Mouse (Mus musculus): ENCODE data around the gene Acsf2.
"Not testable (repeated sequence)": the region's sequence is repeated elsewhere in the genome, so short reads cannot be mapped to it uniquely, and the experiment has no call there.

Gene Acsf2

DNA sequence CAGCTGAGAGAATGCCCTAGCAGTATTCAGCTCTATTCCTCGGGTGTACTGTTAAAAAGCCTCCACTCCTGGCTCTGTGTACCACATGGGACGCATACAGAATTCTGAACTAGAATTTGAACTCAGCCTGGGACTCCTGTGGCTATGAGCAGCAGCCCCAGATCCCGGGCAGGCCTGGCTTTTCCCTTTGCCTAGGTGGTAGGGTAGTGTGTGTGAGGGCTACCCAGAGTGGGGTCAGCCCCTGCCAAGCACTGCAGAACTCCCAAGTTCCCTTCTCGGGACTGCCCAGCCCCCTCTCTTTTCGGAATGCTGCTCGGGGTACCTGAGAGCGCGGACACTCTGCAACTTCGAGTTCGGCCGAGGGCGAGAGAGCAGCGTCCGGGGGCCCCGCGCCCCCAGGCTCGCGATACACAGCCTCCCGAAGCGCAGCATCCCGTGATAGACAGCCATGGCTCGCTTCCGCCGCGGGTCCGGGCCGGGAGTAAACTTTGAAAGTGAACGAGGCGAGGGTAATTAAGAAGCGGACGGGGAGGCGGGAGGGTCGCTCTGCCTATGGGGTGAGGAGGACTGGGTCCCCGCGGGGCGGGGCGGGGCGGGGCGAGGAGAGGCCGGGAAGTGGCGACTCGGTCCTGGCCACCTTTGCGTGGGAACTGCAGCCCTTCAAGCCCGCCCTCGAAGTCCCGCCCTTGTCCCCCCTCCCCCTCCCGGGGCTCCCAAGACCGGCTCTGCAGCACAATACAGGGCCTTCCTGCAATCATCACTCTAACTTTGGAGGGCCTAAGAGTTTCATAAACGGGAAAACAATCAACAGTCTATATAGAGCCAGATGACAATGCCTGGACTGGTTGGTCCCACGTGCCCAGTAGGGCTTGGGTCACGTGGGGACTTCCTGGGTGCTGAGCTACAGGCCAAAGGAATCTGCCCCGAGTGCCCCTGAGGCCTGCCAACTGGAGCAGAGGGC lies at the start of gene Acsf2:
Acsf2 (minus strand) TSS at position 551 of the 961 bp plus-strand sequence.
- peak; percentile 53 to 54 for DNase-seq (ENCODE audit: low spot score in 2 of 2)

DNA sequence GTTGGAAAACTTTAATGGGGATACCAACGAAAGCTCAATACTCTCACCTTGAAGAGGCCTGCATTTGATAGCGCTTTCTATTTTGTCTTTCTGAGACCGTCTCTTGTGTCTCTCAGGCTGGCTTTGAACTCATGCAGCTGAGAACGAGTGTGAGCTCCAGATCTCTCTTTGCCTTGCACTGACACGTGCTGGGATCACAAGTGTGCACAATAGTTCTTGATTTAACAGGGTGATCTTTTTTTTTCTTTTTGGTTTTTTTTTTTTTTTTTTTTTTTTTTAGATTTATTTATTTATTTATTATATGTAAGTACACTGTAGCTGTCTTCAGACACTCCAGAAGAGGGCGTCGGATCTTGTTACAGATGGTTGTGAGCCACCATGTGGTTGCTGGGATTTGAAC lies 49.6 kb upstream of the Acsf2 start:
- DNase-seq (ENCODE audit: low spot score in 2 of 2), result not testable (repeated sequence)

DNA sequence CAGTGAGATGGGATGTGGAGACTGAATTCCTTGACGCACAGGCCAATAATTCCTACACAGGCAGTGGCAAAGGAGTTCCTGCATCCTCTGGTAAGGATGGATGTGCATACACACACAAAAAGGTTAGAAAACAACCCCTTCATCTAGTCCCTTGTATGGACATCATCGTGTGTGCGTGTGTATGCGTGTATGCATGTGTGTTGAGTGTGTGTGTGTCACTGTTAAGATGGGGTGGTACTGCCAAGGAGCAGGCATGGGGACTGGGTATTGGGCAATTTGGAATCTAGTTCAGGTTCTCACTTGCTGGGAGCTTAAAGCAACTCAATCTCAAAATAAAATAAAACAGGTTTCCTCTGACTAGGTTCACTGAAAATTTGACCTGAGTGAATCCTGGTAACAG lies 44.8 kb upstream of the Acsf2 start:
- DNase-seq (ENCODE audit: low spot score in 2 of 2), result no peak

DNA sequence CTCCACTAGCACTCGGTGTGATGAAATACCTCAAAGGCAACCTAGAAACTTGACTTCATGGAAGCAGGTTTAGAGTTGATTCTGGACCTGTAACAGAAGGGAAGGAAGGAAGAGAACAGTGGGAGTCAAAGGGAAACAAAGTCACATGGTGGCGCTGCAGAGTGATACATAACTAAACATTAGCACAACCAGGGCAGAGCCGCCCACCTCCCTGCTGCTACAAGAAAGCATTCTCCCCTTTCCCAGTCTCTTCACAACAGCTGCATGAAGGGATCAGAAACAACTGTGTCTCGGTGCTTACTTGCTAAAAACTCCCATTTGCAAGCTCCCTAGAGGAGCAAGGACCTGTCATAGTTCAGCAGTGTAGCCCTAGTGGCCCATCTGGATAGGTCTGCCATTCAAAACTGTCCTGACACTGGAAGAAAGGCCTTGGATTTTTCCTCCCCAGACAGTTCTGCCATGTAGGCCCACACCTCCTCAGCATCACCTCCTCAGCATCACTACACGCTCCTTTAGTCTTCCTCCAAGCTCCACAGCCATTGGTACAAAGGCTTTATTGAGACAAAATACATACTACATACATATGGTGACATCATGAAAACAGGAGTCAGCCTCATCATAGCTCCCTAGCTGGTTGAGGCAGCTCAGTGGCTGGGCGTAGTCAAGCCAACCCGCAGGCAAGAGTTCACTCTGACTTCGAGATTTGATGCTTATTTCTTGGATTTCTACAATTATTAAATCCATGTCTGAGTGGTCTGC lies 43.0 kb upstream of the Acsf2 start:
- no peak for DNase-seq (ENCODE audit: low spot score in 2 of 2)

DNA sequence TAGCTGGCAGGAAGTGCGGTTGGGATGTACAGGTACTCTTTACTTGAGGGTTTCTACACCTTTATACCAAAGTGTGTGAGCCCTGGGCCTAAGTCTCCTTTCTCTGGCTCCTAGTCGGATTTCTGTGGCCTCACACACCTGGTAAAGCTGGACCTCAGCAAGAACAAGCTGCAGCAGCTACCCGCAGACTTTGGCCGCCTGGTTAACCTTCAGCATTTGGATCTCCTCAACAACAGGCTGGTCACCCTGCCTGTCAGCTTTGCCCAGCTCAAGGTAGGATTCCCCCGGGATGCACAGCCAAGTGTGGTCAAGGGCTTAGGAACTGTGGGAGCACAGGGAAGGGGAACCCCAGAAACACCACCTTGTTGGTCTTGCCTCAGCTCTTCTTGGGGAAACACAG lies 32.8 kb upstream of the Acsf2 start:
- no peak for DNase-seq (ENCODE audit: low spot score in 2 of 2)

DNA sequence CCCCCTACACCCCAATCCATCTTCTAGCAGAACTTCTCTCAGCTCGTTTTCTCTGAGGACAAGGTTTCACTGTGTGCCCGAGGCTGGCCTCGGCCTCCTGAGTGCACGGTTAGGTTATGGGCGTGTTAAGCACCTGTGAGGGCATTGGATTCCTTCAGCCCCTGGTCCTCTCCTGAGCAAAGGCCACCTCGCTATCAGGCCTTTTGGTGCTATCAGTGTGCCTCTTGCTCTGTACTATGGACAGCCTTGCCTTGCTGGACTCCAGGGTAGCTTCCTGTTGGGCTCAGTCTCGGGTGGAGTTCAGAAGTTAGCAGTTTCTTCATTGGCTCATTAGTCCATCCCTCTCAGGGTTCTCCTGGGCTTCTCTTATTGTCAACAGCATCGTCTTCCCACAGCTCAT lies 31.3 kb upstream of the Acsf2 start:
- DNase-seq (ENCODE audit: low spot score in 2 of 2), result no peak

DNA sequence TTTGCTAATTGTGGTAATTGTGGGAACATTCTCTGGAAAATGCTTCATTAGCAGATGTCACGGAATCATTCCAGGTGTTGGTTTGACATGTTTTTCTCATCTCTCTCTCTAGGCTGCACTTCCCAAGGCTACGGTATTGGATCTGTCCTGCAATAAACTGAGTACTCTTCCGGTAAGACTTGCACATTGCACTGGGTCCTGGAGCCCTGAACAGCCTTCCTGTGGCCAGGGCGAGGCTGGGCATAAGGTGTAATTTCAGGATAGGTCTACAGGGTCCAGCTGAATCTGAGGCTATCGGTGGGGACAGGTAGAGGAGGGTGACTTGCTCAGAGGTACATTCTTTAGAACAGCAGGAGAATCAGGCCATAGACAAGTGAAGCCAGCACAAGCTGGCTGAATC lies 30.3 kb upstream of the Acsf2 start:
- DNase-seq (ENCODE audit: low spot score in 2 of 2), result no peak

DNA sequence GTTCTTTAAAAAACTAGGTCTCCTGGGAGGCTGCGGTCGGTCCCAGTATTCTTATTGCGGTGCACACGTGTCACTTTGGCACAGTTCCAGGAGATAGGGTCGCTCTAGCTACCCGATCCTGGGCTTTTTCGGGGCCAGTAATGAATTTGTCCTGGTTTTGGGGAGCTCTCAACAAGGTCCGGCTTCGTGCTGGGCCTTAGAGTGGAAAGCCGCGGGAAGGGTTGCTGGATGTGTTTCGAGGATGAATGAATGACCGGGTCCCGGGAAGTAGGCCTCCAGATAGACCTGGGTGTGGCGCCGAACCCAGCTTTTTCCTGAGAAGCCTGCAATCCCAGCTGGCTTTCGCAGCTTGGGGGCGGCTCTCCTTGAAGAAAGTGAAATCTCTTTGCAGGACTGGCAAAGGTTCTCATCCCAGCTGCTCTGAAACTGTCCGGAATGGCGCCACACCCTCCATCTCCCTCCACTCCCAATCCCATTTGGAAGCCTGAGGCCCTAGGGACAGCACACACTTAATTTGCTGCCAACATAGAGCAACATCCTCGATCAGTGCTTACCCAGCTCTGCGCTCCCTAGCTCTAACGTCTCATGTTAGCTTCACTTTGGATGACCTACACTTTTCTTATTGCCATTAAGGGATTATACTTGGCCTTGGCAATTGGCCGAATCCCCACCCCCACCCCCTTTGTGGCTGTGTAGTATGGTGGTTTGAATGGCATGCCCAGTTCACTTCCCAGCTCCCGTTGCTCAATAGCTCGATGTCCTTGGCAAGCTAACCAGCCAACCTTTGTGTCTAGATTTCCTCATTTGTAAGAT lies 28.7 kb upstream of the Acsf2 start:
- DNase-seq (ENCODE audit: low spot score in 2 of 2), result no peak

DNA sequence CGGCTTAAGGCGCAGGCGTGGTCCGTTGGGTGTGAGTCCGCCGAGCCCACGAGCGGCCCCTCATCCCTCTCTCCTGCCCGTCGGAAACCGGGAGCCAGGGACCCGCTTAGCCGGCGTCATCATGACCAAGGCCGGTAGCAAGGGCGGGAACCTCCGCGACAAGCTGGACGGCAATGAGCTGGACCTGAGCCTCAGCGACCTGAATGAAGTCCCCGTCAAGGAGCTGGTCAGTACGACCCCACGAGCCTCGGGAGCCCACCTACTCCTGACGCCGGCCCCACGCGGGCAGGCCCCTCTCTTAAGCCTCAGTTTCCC lies 28.2 kb upstream of the Acsf2 start:
- DNase-seq (ENCODE audit: low spot score in 2 of 2), result no peak

DNA sequence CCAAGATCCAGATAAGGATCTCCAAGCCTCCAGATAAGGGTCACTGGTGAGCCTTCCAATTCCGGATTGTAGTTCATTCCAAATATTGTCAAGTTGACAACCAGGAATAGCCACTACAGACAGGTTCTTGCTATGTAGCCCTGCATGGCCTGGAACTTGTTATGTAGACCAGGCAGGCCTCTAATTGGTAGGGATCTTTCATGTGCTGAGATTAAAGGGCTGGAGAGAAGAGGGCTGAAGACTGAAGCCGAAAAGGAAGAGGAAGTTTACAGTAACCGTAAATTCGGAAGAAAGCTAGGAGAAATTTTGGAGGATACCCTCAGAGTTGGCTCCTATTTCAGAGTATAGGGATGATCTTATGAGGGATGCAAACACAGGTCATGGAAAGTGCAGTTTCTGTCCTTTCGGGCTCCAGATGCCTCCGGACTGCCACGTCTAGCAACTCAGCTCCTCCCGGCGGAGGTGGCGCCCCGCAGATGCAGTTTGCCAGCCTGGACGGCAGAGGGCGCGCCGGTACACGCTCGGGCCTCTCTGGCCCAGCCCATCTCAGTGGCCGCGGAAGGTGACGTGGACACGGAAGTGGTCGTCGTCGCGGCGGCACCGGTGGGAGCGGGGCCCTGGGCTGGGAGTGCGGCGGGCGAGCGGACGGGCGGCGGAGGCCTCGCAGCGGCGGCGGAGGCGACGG lies 27.7 kb upstream of the Acsf2 start, which contains the start of gene Lrrc59:
Lrrc59 (plus strand) TSS at position 569 of the 685 bp plus-strand sequence.
- peak; percentile 90 to 96 for DNase-seq (ENCODE audit: low spot score in 2 of 2)

DNA sequence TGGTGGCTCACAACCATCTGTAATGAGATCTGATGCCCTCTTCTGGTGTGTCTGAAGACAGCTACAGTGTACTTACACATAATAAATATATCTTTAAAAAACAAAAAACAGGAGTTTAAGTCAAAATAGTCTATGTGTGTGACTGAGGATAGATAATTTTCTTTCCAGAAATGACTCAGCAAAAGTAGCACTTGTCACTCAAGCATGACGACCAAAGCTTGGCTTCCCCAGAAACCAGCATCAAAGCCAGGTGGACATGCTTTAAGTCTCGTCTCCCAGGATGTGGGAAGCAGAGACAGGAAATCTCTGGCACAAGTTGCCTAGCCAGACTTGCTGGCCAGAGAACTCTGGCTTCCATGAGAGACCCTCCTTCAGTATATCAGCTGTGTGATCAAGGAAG lies 20.5 kb upstream of the Acsf2 start:
- no peak for DNase-seq (ENCODE audit: low spot score in 2 of 2)

DNA sequence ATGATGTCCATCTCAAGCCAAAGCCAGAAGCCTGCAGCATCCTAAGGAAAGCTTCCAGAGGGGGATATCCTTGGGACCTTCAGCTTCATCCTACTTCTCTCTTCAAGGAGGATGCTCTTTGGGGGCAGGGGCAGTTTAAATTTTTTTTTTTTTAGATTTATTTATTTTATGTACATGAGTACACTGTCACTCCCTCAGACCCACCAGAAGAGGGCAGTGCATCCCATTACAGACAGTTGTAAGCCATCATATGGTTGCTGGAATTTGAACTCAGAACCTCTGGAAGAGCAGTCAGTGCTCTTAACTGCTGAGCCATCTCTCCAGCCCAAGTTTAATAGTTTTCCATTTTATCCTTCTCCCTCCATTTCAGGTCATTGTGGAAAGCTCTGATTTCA lies 19.8 kb upstream of the Acsf2 start:
- DNase-seq (ENCODE audit: low spot score in 2 of 2), result no peak

DNA sequence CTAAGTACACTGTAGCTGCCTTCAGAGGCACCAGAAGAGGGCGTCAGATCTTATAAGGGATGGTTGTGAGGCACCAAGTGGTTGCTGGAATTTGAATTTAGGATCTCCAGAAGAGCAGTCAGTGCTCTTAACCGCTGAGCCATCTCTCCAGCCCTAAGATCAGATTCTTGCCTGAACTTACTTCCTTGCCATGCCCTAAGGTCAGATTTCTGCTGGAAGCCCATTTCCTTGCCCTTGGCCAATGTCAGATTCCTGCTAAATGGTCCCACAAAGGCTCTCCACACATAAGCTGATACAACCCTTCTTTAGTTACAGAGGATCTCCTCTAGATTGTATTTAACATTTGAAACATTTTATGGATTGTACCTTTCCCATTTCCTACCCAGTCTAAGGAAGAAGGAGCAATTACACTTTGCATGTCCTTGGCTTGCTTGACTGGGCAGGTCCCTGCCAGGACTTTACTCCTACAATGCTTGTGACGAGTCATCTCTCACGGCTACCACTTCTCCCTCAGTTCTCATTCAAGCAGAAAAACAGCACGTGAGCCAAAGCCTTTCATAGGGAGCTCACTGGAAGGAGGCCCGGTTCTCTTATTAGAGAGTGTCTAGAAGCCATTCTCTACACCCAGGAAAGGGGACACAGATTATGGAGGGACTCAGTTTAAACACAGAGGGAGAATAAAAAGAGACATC lies 19.2 kb upstream of the Acsf2 start:
- no peak for DNase-seq (ENCODE audit: low spot score in 2 of 2)

DNA sequence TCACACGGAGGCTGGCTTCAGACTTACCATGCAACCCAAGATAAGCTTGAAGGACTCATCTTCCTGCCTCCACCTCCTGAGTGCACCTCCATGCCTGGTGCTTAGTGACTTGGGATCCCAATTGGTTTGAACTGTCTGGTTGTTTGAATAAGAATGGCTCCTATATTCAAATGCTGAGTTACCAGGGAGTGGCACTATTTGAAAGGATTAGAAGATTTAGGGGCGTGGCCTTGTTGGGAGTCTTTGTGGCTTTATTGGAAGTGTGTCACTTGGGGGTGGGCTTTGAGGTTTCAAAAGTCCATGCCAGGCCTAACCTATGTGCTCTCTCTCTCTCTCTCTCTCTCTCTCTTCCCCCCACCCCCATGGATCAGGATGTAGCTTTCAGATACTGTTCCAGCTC lies 16.0 kb upstream of the Acsf2 start:
- DNase-seq (ENCODE audit: low spot score in 2 of 2), result no peak

DNA sequence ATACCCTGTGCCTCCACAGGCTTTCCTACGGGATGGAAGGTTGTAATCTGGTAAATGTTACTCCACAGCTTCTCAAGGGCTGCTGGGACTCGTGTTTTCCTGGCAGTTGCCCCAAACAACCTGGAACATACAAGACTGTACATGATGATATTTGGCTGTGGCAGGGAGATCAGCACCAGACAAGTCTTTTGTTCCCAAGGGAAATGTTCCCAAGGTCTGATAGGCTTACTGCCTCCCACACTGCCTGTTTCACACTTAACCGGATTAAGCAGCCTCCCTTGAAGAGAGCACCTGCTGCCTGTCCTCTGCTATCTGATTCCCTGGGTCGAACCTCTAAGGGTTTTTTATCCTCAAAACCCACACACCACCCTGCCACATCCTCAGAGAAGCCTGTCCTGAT lies 13.8 kb upstream of the Acsf2 start:
- DNase-seq (ENCODE audit: low spot score in 2 of 2), result no peak

DNA sequence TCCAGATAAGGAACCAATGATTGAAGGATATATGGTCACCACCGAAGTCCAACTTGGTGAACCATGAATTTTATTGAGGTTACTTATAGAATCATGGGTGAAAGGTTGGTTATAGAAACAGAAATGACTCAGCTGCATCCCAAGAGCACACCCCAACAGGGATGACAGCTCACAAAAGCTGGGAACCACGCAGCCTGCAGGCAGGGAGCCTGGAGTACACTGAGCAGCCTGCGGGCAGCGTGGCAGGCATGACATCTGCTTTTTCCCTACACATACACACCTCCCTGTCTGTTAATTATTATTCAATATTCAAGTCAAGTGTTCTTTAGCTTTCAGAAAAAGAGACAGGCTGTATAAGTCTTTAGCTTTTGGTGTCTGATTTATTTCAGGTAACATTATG lies 12.9 kb upstream of the Acsf2 start:
- DNase-seq (ENCODE audit: low spot score in 2 of 2), result no peak

DNA sequence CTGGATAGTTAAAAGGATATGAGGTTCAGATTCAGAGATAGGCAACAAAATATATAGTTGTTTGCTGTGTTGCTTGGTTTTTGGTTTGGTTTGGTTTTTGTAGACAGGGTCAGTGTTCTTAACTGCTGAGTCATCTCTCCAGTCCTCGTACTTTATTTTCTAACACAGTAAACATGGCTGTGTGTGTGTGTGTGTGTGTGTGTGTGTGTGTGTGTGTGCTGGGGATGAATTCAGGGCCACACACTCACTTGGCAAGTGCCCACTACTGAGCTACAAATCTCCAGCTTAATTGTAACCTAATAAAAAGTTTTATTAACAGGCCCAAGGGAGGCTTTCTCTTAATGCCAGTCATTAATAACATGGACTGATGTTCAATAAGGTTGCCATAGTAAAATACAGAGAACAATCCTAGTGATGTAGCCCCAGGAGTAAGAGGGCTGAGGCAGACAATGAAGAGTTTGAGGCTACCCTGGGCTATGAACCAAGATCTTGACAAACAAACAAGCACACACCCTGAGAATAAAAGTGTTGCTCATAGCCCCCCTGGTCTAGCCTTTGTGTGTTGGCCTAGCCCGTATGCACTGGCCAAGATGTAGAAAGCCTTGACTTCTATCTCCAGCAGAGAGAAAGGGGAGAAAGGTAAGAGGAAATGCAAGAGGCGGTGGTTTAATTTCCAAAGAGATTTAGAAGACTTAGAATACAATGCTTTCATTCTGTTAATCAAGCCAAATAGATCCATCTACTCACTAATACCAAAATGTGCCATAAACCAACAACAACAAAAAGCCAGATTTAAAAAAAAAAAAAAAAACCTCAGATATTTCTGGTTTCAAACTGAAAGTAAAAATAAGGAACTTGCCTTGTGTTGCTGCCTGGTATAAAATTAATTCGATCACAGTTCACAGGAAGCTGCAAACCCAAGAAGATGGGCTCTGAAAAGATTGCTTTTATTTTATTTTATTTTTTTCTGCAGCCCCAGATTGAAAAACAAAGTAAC lies 9.4 kb upstream of the Acsf2 start:
- DNase-seq (ENCODE audit: low spot score in 2 of 2), result no peak

DNA sequence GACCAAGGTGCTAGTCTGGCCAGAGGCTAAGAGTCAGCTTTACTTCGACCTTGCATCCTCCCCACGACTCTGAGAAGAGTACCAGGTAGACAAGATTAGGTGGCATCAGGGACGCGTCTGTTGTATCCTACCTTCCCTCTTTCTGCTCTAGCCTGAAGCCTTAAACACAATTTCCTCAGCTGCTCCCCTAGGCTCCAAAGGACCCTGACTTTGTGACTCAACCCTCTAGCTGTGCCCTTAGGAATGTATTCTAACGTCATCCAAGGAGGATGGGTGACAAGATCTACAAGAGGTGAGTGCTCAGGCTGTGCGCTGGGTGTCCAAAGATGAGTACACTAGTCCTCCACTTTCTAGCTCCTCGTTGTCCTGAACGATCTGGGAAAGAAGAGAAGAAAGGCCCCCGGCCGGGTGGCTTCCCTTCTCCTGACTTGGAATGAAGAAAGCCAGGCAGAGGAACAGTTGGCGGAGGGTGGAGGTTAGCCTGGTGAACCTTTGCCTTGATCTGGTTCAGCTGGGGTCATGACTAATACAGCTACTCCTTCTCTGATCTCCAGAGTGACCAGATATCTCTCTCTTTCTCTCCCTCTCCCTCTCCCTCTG lies 785 bp upstream of the Acsf2 start:
- DNase-seq (ENCODE audit: low spot score in 2 of 2), result no peak

DNA sequence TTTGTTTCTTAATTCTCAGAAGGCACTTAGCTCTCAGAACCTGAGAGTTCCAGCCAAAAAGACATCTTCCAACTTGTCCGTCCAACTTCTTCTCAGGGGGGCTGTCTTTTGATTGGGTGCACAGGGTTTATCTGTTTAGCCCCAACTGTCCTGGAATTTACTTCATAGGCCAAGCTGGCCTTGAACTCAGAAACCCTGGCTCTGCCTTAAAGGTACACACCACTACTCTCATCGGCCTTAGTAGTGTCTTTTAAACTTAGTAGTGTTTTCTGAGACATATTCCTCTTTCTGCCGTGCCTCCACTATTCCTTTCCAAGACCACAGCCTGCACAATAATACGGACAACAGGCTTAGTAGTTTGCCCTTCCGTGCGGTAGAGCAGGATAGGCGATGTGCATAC lies 1.2 kb downstream of the Acsf2 start:
- DNase-seq (ENCODE audit: low spot score in 2 of 2), result no peak

All from spleen, postnatal 14 days (tissue).